Comparison of ENCODE assay signal across 8 mouse cellular contexts in the genomic region with DNA sequence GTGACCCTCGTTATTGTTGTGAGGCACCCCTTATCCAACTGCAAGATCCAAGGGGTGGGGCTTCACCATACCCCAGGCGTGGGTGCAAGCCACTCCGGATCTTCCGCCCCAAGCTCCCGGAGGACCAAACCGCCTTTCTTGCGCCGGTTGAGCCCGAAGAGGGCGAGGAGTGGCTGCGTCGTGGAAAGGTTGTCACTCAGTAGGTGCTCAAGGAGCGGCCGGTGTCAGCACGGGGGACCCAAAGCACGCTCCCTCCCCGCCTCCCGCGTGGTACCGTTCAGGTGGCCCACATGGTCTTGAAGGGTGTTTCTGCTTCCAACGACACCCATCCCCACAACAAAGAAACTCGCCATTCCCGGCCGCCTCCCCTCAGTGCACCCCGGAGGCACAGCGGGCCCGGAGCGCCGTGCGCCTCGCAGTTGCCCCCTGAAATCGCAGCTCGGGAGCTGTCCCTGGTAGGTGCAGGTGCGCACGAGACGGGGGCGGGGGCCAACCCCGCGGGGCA. TPM values are rescaled to one million over a fixed set of nuclear protein-coding genes. Genes with fewer than 3 reads are reported as not detected.
DNase-seq lines count a peak whose midpoint lies in the region; ATAC-seq and TF ChIP-seq lines count a peak whose summit lies in the region.

A gene (plus strand): TSS at position 146 of the 505 bp plus-strand sequence.

- H3K4me3 ChIP-seq in embryonic facial prominence, embryonic 13.5 days: peak within 1 kb of the TSS; percentile 93
- peak within 1 kb of the TSS; percentile 99 for H3K4me3 ChIP-seq in heart, adult 2 months
- peak within 1 kb of the TSS; percentile 85 for H3K4me3 ChIP-seq in liver, adult 2 months (ENCODE audit: insufficient read depth, low read depth, low read length)

- intact Hi-C loops in heart, adult 2 months (cut with DNase I): loop anchor here (2.0 to 5.0 kb wide), 2 partner anchors 43 to 445 kb away; a partner anchor contains a TSS

- peaks cover 15% of the 10 kb centered on the region for H3K27me3 ChIP-seq in Patski
- H3K27me3 ChIP-seq in embryonic facial prominence, embryonic 13.5 days: no peaks in the 10 kb centered on the region
- H3K27me3 ChIP-seq in heart, adult 2 months (ENCODE audit: control insufficient read depth, insufficient read depth, low read length): no peaks in the 10 kb centered on the region
- no peaks in the 10 kb centered on the region for H3K27me3 ChIP-seq in liver, adult 2 months (ENCODE audit: control insufficient read depth, insufficient read depth, low read length)

- no peak for DNase-seq in Patski (ENCODE audit: low read depth, low spot score)
- no peak for DNase-seq in heart, adult 2 months
- DNase-seq in kidney, adult 9 months: peak; percentile 62
- no peak for DNase-seq in liver, adult 2 months (ENCODE audit: extremely low read depth, low read depth, low spot score)
- no peak for DNase-seq in thymus, postnatal 36 days

- in situ Hi-C loops in Patski (cut with MboI; ENCODE audit: low pct_unique_long_range_greater_than_20kb): no loop called here

- H3K9ac ChIP-seq in embryonic facial prominence, embryonic 13.5 days: peak within 1 kb of the TSS; percentile 100
- H3K9ac ChIP-seq in heart, adult 2 months (ENCODE audit: low read depth, low read length): peak within 1 kb of the TSS; percentile 99
- peak within 1 kb of the TSS; percentile 100 for H3K9ac ChIP-seq in liver, adult 2 months (ENCODE audit: low read depth, low read length)

- no peaks in the 10 kb centered on the region for H3K79me2 ChIP-seq in heart, adult 2 months (replicated peaks; ENCODE audit: control insufficient read depth, insufficient read depth, low read length)
- H3K79me2 ChIP-seq in liver, adult 2 months (ENCODE audit: control insufficient read depth, insufficient read depth, low read length): peaks cover 12% of the 10 kb centered on the region; the same call in 1 of the 2 replicates

- peaks cover 17% of the 10 kb centered on the region for H3K4me1 ChIP-seq in embryonic facial prominence, embryonic 13.5 days
- peaks cover 7% of the 10 kb centered on the region for H3K4me1 ChIP-seq in heart, adult 2 months (ENCODE audit: control insufficient read depth, insufficient read depth, low read length)
- peaks cover 15% of the 10 kb centered on the region for H3K4me1 ChIP-seq in liver, adult 2 months (ENCODE audit: control insufficient read depth, insufficient read depth, low read length)

- POLR2A ChIA-PET in Patski (lab: Charles Lee): interaction anchor here (0.8 to 2.1 kb wide), 4 partner anchors 40 to 196 kb away, joined by 3 to 12 read pairs (median 3); a partner anchor contains a TSS

- no peak for TF ChIP-seq EP300 in heart, adult 2 months (IDR thresholded peaks at IDR 0.05; ENCODE audit: insufficient read depth, low read depth, low read length)

- CTCF ChIA-PET in Patski (lab: Charles Lee): interaction anchor here (1.8 kb wide), 1 partner anchor 76 kb away, joined by 3 read pairs; no protein-coding TSS in a partner anchor

- H3K36me3 ChIP-seq in embryonic facial prominence, embryonic 13.5 days: 0 out of 2 replicates have a peak, but pooled peaks cover 3% of the 10 kb centered on the region
- H3K36me3 ChIP-seq in heart, adult 2 months (ENCODE audit: control insufficient read depth, insufficient read depth, low read length): peaks cover 3% of the 10 kb centered on the region
- H3K36me3 ChIP-seq in liver, adult 2 months (ENCODE audit: control insufficient read depth, insufficient read depth, low read length): no peaks in the 10 kb centered on the region

- H3K27ac ChIP-seq in embryonic facial prominence, embryonic 13.5 days: peak within 1 kb of the TSS; percentile 100
- peak within 1 kb of the TSS; percentile 99 for H3K27ac ChIP-seq in heart, adult 2 months
- peak within 1 kb of the TSS; percentile 100 for H3K27ac ChIP-seq in liver, adult 2 months (replicated peaks; ENCODE audit: insufficient read depth, low read depth, low read length)

- TF ChIP-seq POLR2A in heart, adult 2 months (IDR thresholded peaks at IDR 0.05; ENCODE audit: insufficient read depth, low read depth, low read length): no peak; the same call in 1 of the 2 replicates
- TF ChIP-seq POLR2A in liver, adult 2 months (IDR thresholded peaks at IDR 0.05; ENCODE audit: extremely low read depth, insufficient read depth, low read length): no peak

- no peak for TF ChIP-seq CTCF in Patski (IDR thresholded peaks at IDR 0.05)
- TF ChIP-seq CTCF in heart, adult 2 months (IDR thresholded peaks at IDR 0.05): no peak
- TF ChIP-seq CTCF in liver, adult 2 months (IDR thresholded peaks at IDR 0.05; ENCODE audit: low read depth, low read length): no peak

- ATAC-seq in CD4-positive, CD25-positive, alpha-beta regulatory T cell, adult 4 months: no peak
- ATAC-seq in Patski: no peak
- peak; percentile 67 for ATAC-seq in embryonic facial prominence, embryonic 13.5 days (ENCODE audit: insufficient number of reproducible peaks, insufficient read depth, low FRiP score, low TSS enrichment, low read depth)
- no peak for ATAC-seq in monocyte, adult 5-6 weeks (replicated peaks; ENCODE audit: insufficient number of reproducible peaks, low FRiP score, low TSS enrichment, poor library complexity, severe bottlenecking)

- H3K9me3 ChIP-seq in embryonic facial prominence, embryonic 13.5 days: no peaks in the 10 kb centered on the region

- H3K4me2 ChIP-seq in embryonic facial prominence, embryonic 13.5 days: peak within 1 kb of the TSS; percentile 87

- under 1% methylated on average over 39 of the region's 39 CpGs for WGBS in embryonic facial prominence, embryonic 13.5 days
- under 1% methylated on average over 38 of the region's 39 CpGs for WGBS in heart, adult 2 months
- WGBS in liver, adult 2 months: under 1% methylated on average over 39 of the region's 39 CpGs

RNA-seq across cellular contexts. Expression of the gene that starts here (rescaled TPM):
- polyA plus RNA-seq in CD4-positive, CD25-positive, alpha-beta regulatory T cell, adult 4 months (2017; shearing (Covaris generic)): 10 to 100 TPM; 33.1 to 38.4 TPM
- 35.0 TPM for polyA plus RNA-seq in Patski (2021)
- polyA plus RNA-seq in embryonic facial prominence, embryonic 13.5 days (2015; fragmentation: Nextera tagmentation; extraction: Ambion mirVana): 34.1 and 36.0 TPM in 2 replicates
- 10 to 100 TPM; 27.9 to 30.6 TPM for total RNA-seq in heart, adult 2 months (2021)
- 9.3 and 13.7 TPM in 2 replicates for polyA plus RNA-seq in heart, adult 2 months (2012; rRNA removed)
- total RNA-seq in liver, adult 2 months (2014; rRNA removed): 25.4 and 30.4 TPM in 2 replicates
- 5.6 and 6.7 TPM in 2 replicates for polyA plus RNA-seq in liver, adult 2 months (2012; rRNA removed)
- 103 to 126 TPM (median 109 TPM) in 3 replicates for total RNA-seq in monocyte, adult 5-6 weeks (2017)
